In the genomic region with DNA sequence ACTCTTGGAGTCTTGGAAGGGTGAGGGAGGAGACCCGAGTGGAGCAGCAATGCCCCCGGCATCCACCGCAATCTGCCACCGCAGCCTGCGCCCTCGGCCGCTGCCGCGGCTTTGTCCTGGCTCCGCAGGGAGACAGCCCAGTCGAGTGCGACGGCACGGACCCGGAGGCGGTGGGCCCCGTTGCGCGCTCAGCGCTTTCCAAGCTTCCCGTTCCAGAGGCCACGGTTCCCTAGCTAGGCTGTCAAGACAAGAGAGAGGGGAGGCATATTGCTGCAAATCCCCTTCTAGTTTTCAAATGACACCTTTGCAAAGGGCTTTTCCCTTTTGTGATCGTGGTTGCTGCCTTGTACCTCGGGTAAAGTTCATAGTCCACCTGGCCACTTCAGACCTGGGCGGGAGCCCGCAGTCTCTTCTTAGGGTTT, we compare ENCODE assay signal across 16 mouse cellular contexts. TPM values are rescaled to one million over a fixed set of nuclear protein-coding genes. Genes with fewer than 3 reads are reported as not detected.
DNase-seq lines count a peak whose midpoint lies in the region; ATAC-seq and TF ChIP-seq lines count a peak whose summit lies in the region.
"Had no signal": no experiment of that assay in that cellular context is flagged by ENCODE, and none has a peak within 500 bp of the region (broad histone marks: within the 10 kb centered on the region; RNA-seq: fewer than 3 reads in every experiment).

No protein-coding gene starts in this region.

- no peak for TF ChIP-seq CTCF in forebrain, postnatal 0 days (IDR thresholded peaks at IDR 0.05; ENCODE audit: low read depth)

- no peaks in the 10 kb centered on the region for H3K36me3 ChIP-seq in forebrain, embryonic 10.5 days (replicated peaks)
- no peaks in the 10 kb centered on the region for H3K36me3 ChIP-seq in forebrain, embryonic 13.5 days (ENCODE audit: poor library complexity, severe bottlenecking)
- H3K36me3 ChIP-seq in forebrain, postnatal 0 days (ENCODE audit: insufficient read depth), result no peaks in the 10 kb centered on the region
- no peaks in the 10 kb centered on the region for H3K36me3 ChIP-seq in kidney, embryonic 14.5 days (ENCODE audit: control insufficient read depth, insufficient read depth, low read length)
- H3K36me3 ChIP-seq in neural tube, embryonic 12.5 days, result no peaks in the 10 kb centered on the region
- H3K36me3 ChIP-seq: stomach, embryonic 15.5 days had no signal

- H3K27me3 ChIP-seq in forebrain, embryonic 10.5 days (ENCODE audit: poor library complexity, severe bottlenecking), result peaks cover 100% of the 10 kb centered on the region
- H3K27me3 ChIP-seq in forebrain, embryonic 13.5 days, result peaks cover 100% of the 10 kb centered on the region
- H3K27me3 ChIP-seq in forebrain, postnatal 0 days (ENCODE audit: insufficient read depth, low read length), result peaks cover 65% of the 10 kb centered on the region
- peaks cover 99% of the 10 kb centered on the region for H3K27me3 ChIP-seq in kidney, embryonic 14.5 days (ENCODE audit: control insufficient read depth, insufficient read depth, low read length)
- H3K27me3 ChIP-seq in neural tube, embryonic 12.5 days (replicated peaks), result peaks cover 98% of the 10 kb centered on the region

- under 1% methylated on average over 26 of the region's 26 CpGs for WGBS in forebrain, embryonic 10.5 days
- under 1% methylated on average over 26 of the region's 26 CpGs for WGBS in forebrain, embryonic 13.5 days
- 1% methylated on average over 26 of the region's 26 CpGs for WGBS in forebrain, postnatal 0 days
- WGBS in kidney, embryonic 14.5 days, result under 1% methylated on average over 25 of the region's 26 CpGs
- WGBS in neural tube, embryonic 12.5 days, result 2% methylated on average over 22 of the region's 26 CpGs

- DNase-seq in forebrain, embryonic 10.5 days (ENCODE audit: extremely low spot score, low spot score), result peak; percentile 47
- DNase-seq in forebrain, postnatal 0 days, result peak; percentile 48
- no peak for DNase-seq in thymus, postnatal 25 days
- DNase-seq in adrenal gland, adult (ENCODE audit: inconsistent age in 2 of 2, low spot score in 1 of 2), result no peak
- no peak for DNase-seq in gastrocnemius, postnatal 36 days
- DNase-seq: cerebellum, adult 11-12 months; heart, adult 2 months; liver had no signal

- no peak overlapping the region for H3K4me2 ChIP-seq in forebrain, embryonic 13.5 days
- H3K4me2 ChIP-seq in forebrain, postnatal 0 days (ENCODE audit: low read depth), result no peak overlapping the region
- peak overlapping the region; percentile 15; the same call in 1 of the 2 replicates for H3K4me2 ChIP-seq in kidney, embryonic 14.5 days (replicated peaks; ENCODE audit: low read depth, low read length)
- peak overlapping the region; percentile 48 for H3K4me2 ChIP-seq in neural tube, embryonic 12.5 days (replicated peaks)
- H3K4me2 ChIP-seq: stomach, embryonic 15.5 days had no signal

- intact Hi-C loops in gastrocnemius, postnatal 36 days (cut with DNase I), result no loop called here

- H3K9ac ChIP-seq in forebrain, embryonic 13.5 days, result no peak overlapping the region
- no peak overlapping the region for H3K9ac ChIP-seq in forebrain, postnatal 0 days
- no peak overlapping the region for H3K9ac ChIP-seq in kidney, embryonic 14.5 days (ENCODE audit: low read depth, low read length)
- peak overlapping the region; percentile 22 for H3K9ac ChIP-seq in neural tube, embryonic 12.5 days
- H3K9ac ChIP-seq: stomach, embryonic 15.5 days had no signal

- H3K27ac ChIP-seq in forebrain, embryonic 10.5 days, result no peak overlapping the region
- no peak overlapping the region for H3K27ac ChIP-seq in forebrain, embryonic 13.5 days
- no peak overlapping the region for H3K27ac ChIP-seq in forebrain, postnatal 0 days (ENCODE audit: low read depth, low read length)
- H3K27ac ChIP-seq in kidney, embryonic 14.5 days (ENCODE audit: low read depth, low read length), result no peak overlapping the region
- H3K27ac ChIP-seq in neural tube, embryonic 12.5 days, result peak overlapping the region; percentile 51; the same call in 1 of the 2 replicates
- H3K27ac ChIP-seq: heart, adult 2 months; stomach, embryonic 15.5 days had no signal

- no peaks in the 10 kb centered on the region for H3K9me3 ChIP-seq in forebrain, embryonic 10.5 days
- no peaks in the 10 kb centered on the region for H3K9me3 ChIP-seq in forebrain, embryonic 13.5 days (replicated peaks)
- no peaks in the 10 kb centered on the region for H3K9me3 ChIP-seq in forebrain, postnatal 0 days (ENCODE audit: low read length)
- no peaks in the 10 kb centered on the region for H3K9me3 ChIP-seq in kidney, embryonic 14.5 days (ENCODE audit: control insufficient read depth, low read length)
- no peaks in the 10 kb centered on the region for H3K9me3 ChIP-seq in neural tube, embryonic 12.5 days
- H3K9me3 ChIP-seq: stomach, embryonic 15.5 days had no signal

- no peak for ATAC-seq in forebrain, embryonic 13.5 days
- 0 out of 2 replicates have a peak, but pooled peaks have one; percentile 12 for ATAC-seq in forebrain, postnatal 0 days
- ATAC-seq in kidney, embryonic 14.5 days (ENCODE audit: low FRiP score, low TSS enrichment), result no peak
- ATAC-seq in neural tube, embryonic 12.5 days (ENCODE audit: low FRiP score, low read depth), result peak; percentile 29; the same call in 1 of the 2 replicates

- peaks cover 22% of the 10 kb centered on the region for H3K4me1 ChIP-seq in forebrain, embryonic 10.5 days
- H3K4me1 ChIP-seq in forebrain, embryonic 13.5 days, result peaks cover 12% of the 10 kb centered on the region
- H3K4me1 ChIP-seq in forebrain, postnatal 0 days (ENCODE audit: insufficient read depth), result no peaks in the 10 kb centered on the region
- H3K4me1 ChIP-seq in kidney, embryonic 14.5 days (ENCODE audit: control insufficient read depth, insufficient read depth, low read length), result no peaks in the 10 kb centered on the region
- 0 out of 2 replicates have a peak, but pooled peaks cover 3% of the 10 kb centered on the region for H3K4me1 ChIP-seq in neural tube, embryonic 12.5 days
- H3K4me1 ChIP-seq: stomach, embryonic 15.5 days had no signal

- peak overlapping the region; percentile 16; the same call in 1 of the 2 replicates for H3K4me3 ChIP-seq in forebrain, embryonic 10.5 days
- H3K4me3 ChIP-seq in forebrain, embryonic 13.5 days, result no peak overlapping the region
- H3K4me3 ChIP-seq in forebrain, postnatal 0 days (ENCODE audit: low read depth, low read length), result no peak overlapping the region
- H3K4me3 ChIP-seq in kidney, embryonic 14.5 days (ENCODE audit: low read length), result peak overlapping the region; percentile 6; the same call in 1 of the 2 replicates
- H3K4me3 ChIP-seq in neural tube, embryonic 12.5 days, result 0 out of 2 replicates have a peak overlapping the region, but pooled peaks have one; percentile 27
- H3K4me3 ChIP-seq: erythroblast, embryonic 14.5 days; heart, adult 2 months; stomach, embryonic 15.5 days had no signal

RNA-seq across cellular contexts. Expression of gene Slc6a5, which starts 0.9 kb away (rescaled TPM):
- not detected in 2 replicates for polyA plus RNA-seq in forebrain, embryonic 10.5 days (2016; fragmentation: Nextera tagmentation; extraction: Ambion mirVana)
- 0.08 TPM in 1 of 2 replicates, not detected in the other for polyA plus RNA-seq in forebrain, embryonic 13.5 days (2015; fragmentation: Nextera tagmentation; extraction: Ambion mirVana)
- total RNA-seq in forebrain, postnatal 0 days (2014; rRNA removed), result 0.10 TPM in 1 of 2 replicates, not detected in the other
- polyA plus RNA-seq in forebrain, postnatal 0 days (2015; fragmentation: Nextera tagmentation; extraction: Ambion mirVana), result not detected in 2 replicates
- polyA plus RNA-seq in kidney, embryonic 14.5 days (2014; fragmentation: Nextera tagmentation; extraction: Ambion mirVana), result not detected in 2 replicates
- 13.5 and 14.5 TPM in 2 replicates for polyA plus RNA-seq in neural tube, embryonic 12.5 days (2016; fragmentation: Nextera tagmentation; extraction: Ambion mirVana)
- not detected for total RNA-seq in gastrocnemius, postnatal 36 days (2021)
- total RNA-seq: heart, adult 2 months; megakaryocyte progenitor cell, adult 5-6 weeks had no signal
- polyA plus RNA-seq: C2C12; erythroblast, embryonic 14.5 days; large intestine, adult 2 months had no signal

Comparison
In these comparisons a context has a peak if more than half of its experiments do, and no peak if none do; other contexts are left out.
1. H3K4me3 ChIP-seq: peak in forebrain, embryonic 10.5 days (single experiment), kidney, embryonic 14.5 days (single experiment) and neural tube, embryonic 12.5 days (single experiment); none in forebrain, embryonic 13.5 days (single experiment) and forebrain, postnatal 0 days (single experiment).
2. ATAC-seq: peak in forebrain, postnatal 0 days (single experiment) and neural tube, embryonic 12.5 days (single experiment); none in forebrain, embryonic 13.5 days (single experiment) and kidney, embryonic 14.5 days (single experiment).
3. DNase-seq: peak in forebrain, embryonic 10.5 days (single experiment) and forebrain, postnatal 0 days (single experiment); none in thymus, postnatal 25 days (single experiment), adrenal gland, adult (0 of 2) and gastrocnemius, postnatal 36 days (0 of 2).
4. H3K4me2 ChIP-seq: peak in kidney, embryonic 14.5 days (single experiment) and neural tube, embryonic 12.5 days (single experiment); none in forebrain, embryonic 13.5 days (single experiment) and forebrain, postnatal 0 days (single experiment).
5. RNA of gene Slc6a5, which starts 0.9 kb away (polyA plus RNA-seq): 13.5 to 14.5 TPM in neural tube, embryonic 12.5 days; not detected in forebrain, embryonic 10.5 days, 0.08 TPM in forebrain, embryonic 13.5 days, not detected in forebrain, postnatal 0 days and not detected in kidney, embryonic 14.5 days; every median in the first group is over 10 times any median in the second.